ENCODE assay signal across 1 mouse cellular context in genomic region chr13:113851602-113852375, GRCm38 (mm10).
TF ChIP-seq lines count a peak whose summit lies in the region.

No protein-coding gene starts in this region.

TF ChIP-seq in MEL, 35 proteins besides CTCF, POLR2A, EP300 and RAD21 (continued from another document):
- TF ChIP-seq CHD1 (IDR thresholded peaks at IDR 0.05; ENCODE audit: low read depth, low read length) (0 out of 2 replicates have a peak, but pooled peaks have one; percentile 13), USF1 (IDR thresholded peaks at IDR 0.05; ENCODE audit: low read depth, low read length) (no peak)
